Mouse (Mus musculus): Measurements from ENCODE around the gene Dysf. TPM values are rescaled to one million over a fixed set of nuclear protein-coding genes. Genes with fewer than 3 reads are reported as not detected.

The Dysf gene
- total and polyA plus RNA-seq, 3 experiments: not detected

- Histone ChIP-seq H3K36me3 (ENCODE audit: control insufficient read depth in 1 of 2, insufficient read depth in 2 of 2, low read length in 2 of 2) (no peaks in the 10 kb centered on the region), H3K4me1 (ENCODE audit: control insufficient read depth in 1 of 2, insufficient read depth in 2 of 2, low read length in 2 of 2) (no peaks in the 10 kb centered on the region), H3K9ac (ENCODE audit: control insufficient read depth, low read depth, low read length, poor library complexity, severe bottlenecking) (no peak overlapping the region), H3K9me3 (replicated peaks; ENCODE audit: insufficient read depth, low read length) (no peaks in the 10 kb centered on the region), H3K27ac (ENCODE audit: control insufficient read depth, low read depth, low read length) (no peak overlapping the region), H3K27me3 (ENCODE audit: control insufficient read depth in 1 of 2, insufficient read depth in 2 of 2, low read length in 2 of 2) (no peaks in the 10 kb centered on the region), H3K4me3 (ENCODE audit: control insufficient read depth in 1 of 2, insufficient read depth in 1 of 2, low read depth in 2 of 2, low read length in 2 of 2) (no peak overlapping the region), H3K79me2 (ENCODE audit: control insufficient read depth, insufficient read depth, low read length, poor library complexity) (no peaks in the 10 kb centered on the region)
- DNase-seq (ENCODE audit: low read depth, low spot score): no peak
- TF ChIP-seq EP300 (IDR thresholded peaks at IDR 0.05; ENCODE audit: low read depth in 1 of 2, low read length in 2 of 2): no peak
- TF ChIP-seq NRF1 (IDR thresholded peaks at IDR 0.05; ENCODE audit: insufficient read depth, low read depth, low read length, poor library complexity, severe bottlenecking): no peak
- TF ChIP-seq BHLHE40 (IDR thresholded peaks at IDR 0.05; ENCODE audit: borderline replicate concordance, low read depth, low read length): no peak
- no peak for TF ChIP-seq MEF2A (IDR thresholded peaks at IDR 0.05; ENCODE audit: extremely low read depth, insufficient replicate concordance, low read depth, low read length, poor library complexity, severe bottlenecking)
Observed at GRCm38 (mm10) chr6:84143328-84143727, 134.9 kb downstream of the Dysf start.

- Histone ChIP-seq H3K4me1 (ENCODE audit: control insufficient read depth in 1 of 2, insufficient read depth in 2 of 2, low read length in 2 of 2) (no peaks in the 10 kb centered on the region), H3K79me2 (ENCODE audit: control insufficient read depth, insufficient read depth, low read length, poor library complexity) (no peaks in the 10 kb centered on the region), H3K27me3 (ENCODE audit: control insufficient read depth in 1 of 2, insufficient read depth in 2 of 2, low read length in 2 of 2) (no peaks in the 10 kb centered on the region), H3K9me3 (replicated peaks; ENCODE audit: insufficient read depth, low read length) (no peaks in the 10 kb centered on the region), H3K36me3 (ENCODE audit: control insufficient read depth in 1 of 2, insufficient read depth in 2 of 2, low read length in 2 of 2) (no peaks in the 10 kb centered on the region), H3K9ac (ENCODE audit: control insufficient read depth, low read depth, low read length, poor library complexity, severe bottlenecking) (no peak overlapping the region), H3K27ac (ENCODE audit: control insufficient read depth, low read depth, low read length) (no peak overlapping the region), H3K4me3 (ENCODE audit: control insufficient read depth in 1 of 2, insufficient read depth in 1 of 2, low read depth in 2 of 2, low read length in 2 of 2) (no peak overlapping the region)
- DNase-seq (ENCODE audit: low read depth, low spot score): no peak
- TF ChIP-seq BHLHE40 (IDR thresholded peaks at IDR 0.05; ENCODE audit: borderline replicate concordance, low read depth, low read length) (no peak), RCOR1 (IDR thresholded peaks at IDR 0.05; ENCODE audit: low read depth, low read length) (no peak), CHD2 (IDR thresholded peaks at IDR 0.05; ENCODE audit: low read length) (no peak), CHD1 (IDR thresholded peaks at IDR 0.05; ENCODE audit: low read depth, low read length) (no peak), TBP (IDR thresholded peaks at IDR 0.05; ENCODE audit: low read depth, low read length) (no peak), CTCF (IDR thresholded peaks at IDR 0.05 in 2 of 3, conservative IDR thresholded peaks at IDR 0.05 in 1 of 3; ENCODE audit: control insufficient read depth in 1 of 3, insufficient read depth in 1 of 3, low read depth in 2 of 3, low read length in 3 of 3, poor library complexity in 1 of 3, severe bottlenecking in 1 of 3) (no peak), HCFC1 (IDR thresholded peaks at IDR 0.05; ENCODE audit: low read depth, low read length) (no peak), ZC3H11A (IDR thresholded peaks at IDR 0.05; ENCODE audit: low read depth, low read length) (no peak)
Observed at GRCm38 (mm10) chr6:84144393-84144792, 136.0 kb downstream of the Dysf start.

GRCm38 (mm10) chr6:84147206-84148004, 139.0 kb downstream of the Dysf start:
- Histone ChIP-seq H3K36me3 (ENCODE audit: control insufficient read depth in 1 of 2, insufficient read depth in 2 of 2, low read length in 2 of 2) (no peaks in the 10 kb centered on the region), H3K9me3 (replicated peaks; ENCODE audit: insufficient read depth, low read length) (no peaks in the 10 kb centered on the region), H3K79me2 (ENCODE audit: control insufficient read depth, insufficient read depth, low read length, poor library complexity) (no peaks in the 10 kb centered on the region), H3K4me1 (ENCODE audit: control insufficient read depth in 1 of 2, insufficient read depth in 2 of 2, low read length in 2 of 2) (no peaks in the 10 kb centered on the region), H3K9ac (ENCODE audit: control insufficient read depth, low read depth, low read length, poor library complexity, severe bottlenecking) (no peak overlapping the region), H3K27ac (ENCODE audit: control insufficient read depth, low read depth, low read length) (no peak overlapping the region), H3K27me3 (ENCODE audit: control insufficient read depth in 1 of 2, insufficient read depth in 2 of 2, low read length in 2 of 2) (no peaks in the 10 kb centered on the region), H3K4me3 (ENCODE audit: control insufficient read depth in 1 of 2, insufficient read depth in 1 of 2, low read depth in 2 of 2, low read length in 2 of 2) (no peak overlapping the region)
- no peak for DNase-seq (ENCODE audit: low read depth, low spot score)
- no peak for TF ChIP-seq SIN3A (IDR thresholded peaks at IDR 0.05; ENCODE audit: low read length)
- TF ChIP-seq GABPA (IDR thresholded peaks at IDR 0.05; ENCODE audit: low read depth, low read length): no peak
- no peak for TF ChIP-seq HCFC1 (IDR thresholded peaks at IDR 0.05; ENCODE audit: low read depth, low read length)
- TF ChIP-seq USF2 (IDR thresholded peaks at IDR 0.05; ENCODE audit: borderline replicate concordance in 1 of 2, insufficient read depth in 1 of 2, low read depth in 1 of 2, low read length in 2 of 2): no peak
- no peak for TF ChIP-seq TBP (IDR thresholded peaks at IDR 0.05; ENCODE audit: low read depth, low read length)
- no peak for TF ChIP-seq ETS1 (IDR thresholded peaks at IDR 0.05; ENCODE audit: low read depth, low read length)
- TF ChIP-seq CHD2 (IDR thresholded peaks at IDR 0.05; ENCODE audit: low read length): no peak
- TF ChIP-seq BHLHE40 (IDR thresholded peaks at IDR 0.05; ENCODE audit: borderline replicate concordance, low read depth, low read length): no peak
- no peak for TF ChIP-seq MEF2A (IDR thresholded peaks at IDR 0.05; ENCODE audit: extremely low read depth, insufficient replicate concordance, low read depth, low read length, poor library complexity, severe bottlenecking)
- TF ChIP-seq TCF12 (IDR thresholded peaks at IDR 0.05; ENCODE audit: low read depth, low read length): no peak
- no peak for TF ChIP-seq JUND (IDR thresholded peaks at IDR 0.05; ENCODE audit: low read depth, low read length)
